Mouse (Mus musculus) cerebellum, postnatal 10 days (tissue): ENCODE data around the gene Tctn1.

Experiments
- DNase-seq, 2 experiments: peaks; one replicate each; pipeline ENCODE4 v3.0.0; 2021; ENCODE audit warnings: mixed read lengths in 2 of 2

The Tctn1 gene

GRCm38 (mm10) chr5:122263933-122264905 lies at the start of gene Tctn1:
Gene Tctn1, minus strand, starts transcription at chr5:122264460.
- DNase-seq, result peak; percentile 96 to 97

DNA sequence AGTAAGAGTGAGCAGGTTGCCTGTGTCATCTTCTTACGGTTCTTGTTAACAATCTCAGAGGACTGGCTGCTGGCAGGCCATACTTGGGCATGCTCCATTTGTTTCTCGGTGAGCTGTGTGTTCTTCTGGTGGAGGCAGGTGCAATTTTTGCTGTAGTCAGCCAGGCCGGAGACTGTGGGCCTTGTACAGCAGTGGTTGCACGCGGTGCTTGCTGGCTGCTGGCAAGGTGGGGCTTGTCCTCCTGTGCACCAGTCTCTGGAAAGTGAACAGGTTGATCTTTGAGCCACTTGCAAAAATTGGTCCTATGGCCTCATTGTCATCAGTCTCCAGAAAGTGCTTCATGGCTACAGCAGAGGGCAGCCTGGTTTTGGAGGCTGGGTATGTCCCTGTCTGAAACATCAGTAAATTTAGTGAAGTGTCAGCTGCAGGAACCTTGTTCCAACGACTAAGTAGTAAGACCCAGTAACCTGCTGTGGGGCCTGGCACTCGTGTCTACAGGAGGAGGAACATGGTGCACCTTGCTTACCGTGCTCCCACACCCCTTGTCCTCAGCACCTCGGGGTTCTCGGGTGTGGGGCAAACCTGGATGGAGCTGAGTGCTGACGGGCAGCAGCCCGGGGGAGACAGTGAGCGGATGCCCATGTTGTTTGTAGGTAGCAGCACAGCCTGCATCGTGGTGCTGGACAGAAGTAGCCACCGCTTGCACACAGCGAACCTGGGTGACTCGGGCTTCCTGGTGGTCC lies 48.9 kb upstream of the Tctn1 start:
- DNase-seq, result no peak

GRCm38 (mm10) chr5:122312346-122312745 lies 48.1 kb upstream of the Tctn1 start:
- no peak for DNase-seq

DNA sequence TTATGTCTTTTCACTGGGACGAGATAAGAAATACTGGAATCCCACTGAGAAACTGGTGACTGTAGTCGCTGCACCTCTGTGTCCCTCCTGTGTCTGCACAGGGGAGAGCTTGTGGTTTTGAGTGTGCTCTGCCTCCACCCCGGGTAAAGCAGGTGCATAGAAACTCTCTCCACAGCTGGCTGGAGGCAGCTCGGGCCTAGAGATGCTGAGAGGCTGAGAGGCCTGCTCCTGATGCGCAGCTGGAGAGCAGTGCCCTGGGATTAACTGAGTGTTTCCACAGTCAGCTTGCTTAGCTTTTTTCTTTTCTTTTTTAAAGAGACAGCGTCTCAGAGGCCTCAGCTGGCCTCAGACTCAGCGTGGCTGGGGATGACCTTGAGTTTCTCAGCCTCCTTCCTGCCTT lies 47.4 kb upstream of the Tctn1 start:
- DNase-seq, result no peak

DNA sequence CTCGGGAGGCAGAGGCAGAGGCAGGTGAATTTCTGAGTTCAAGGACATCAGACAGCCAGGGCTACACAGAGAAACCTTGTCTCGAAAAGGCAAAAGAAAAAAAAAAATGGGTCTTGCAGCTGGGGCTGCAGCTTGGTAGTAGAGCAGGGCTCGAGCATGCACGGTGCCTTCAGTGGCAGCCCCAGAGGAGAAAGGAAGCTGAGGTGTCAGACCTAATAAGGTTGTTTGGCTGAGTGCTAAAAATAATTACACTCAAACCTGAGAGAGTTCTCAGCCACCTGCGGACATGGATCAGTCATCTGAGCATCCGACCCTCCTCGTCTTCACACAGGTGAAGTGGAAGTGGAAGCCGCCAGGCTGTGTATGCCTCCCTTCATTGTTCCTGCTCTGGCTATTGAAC lies 46.4 kb upstream of the Tctn1 start:
- no peak for DNase-seq

DNA sequence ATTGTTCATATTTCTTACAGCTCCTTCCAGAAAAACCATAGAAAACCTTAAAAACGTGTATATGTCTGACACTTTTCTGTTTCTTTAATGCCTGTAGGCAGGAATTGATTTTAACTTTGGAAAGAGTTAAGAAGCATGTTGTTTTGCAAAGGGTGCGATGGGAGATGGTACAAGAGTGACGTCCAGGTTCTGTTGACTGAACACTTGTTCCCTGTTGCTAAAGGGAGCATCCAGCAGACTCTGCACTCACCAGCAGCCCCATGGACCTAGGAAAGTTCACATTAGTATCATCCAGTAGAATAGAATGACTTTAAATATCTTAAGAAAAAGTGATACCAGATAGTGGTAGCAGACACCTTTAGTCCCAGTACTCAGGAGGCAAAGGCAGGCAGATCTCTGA lies 42.3 kb upstream of the Tctn1 start:
- no peak for DNase-seq

GRCm38 (mm10) chr5:122305472-122305871 lies 41.2 kb upstream of the Tctn1 start:
- no peak for DNase-seq

DNA sequence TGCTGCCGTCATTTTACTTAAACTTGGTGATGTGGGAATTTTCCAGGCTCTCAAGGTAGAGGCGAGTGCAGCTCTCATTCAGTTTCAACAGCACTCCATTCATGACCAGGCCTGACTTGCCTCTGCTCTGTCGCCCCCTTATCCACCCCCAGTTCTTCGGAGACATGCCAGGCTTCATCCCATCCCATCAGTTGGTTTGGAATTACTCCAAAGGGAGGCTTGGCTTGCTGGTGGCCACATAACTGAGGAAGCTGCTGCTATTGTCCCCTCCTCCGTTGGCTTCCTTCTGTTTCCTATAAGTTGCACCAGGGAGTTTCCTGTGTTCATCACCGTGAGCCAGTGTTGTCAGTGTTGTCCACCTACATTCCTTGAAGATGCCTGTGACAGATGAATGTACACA lies 40.3 kb upstream of the Tctn1 start:
- DNase-seq, result peak; percentile 57 to 58

GRCm38 (mm10) chr5:122303937-122304336 lies 39.7 kb upstream of the Tctn1 start:
- DNase-seq, result no peak

GRCm38 (mm10) chr5:122302810-122303745 lies 38.8 kb upstream of the Tctn1 start:
- DNase-seq, result peak; percentile 34 to 40

- peak; percentile 35 to 53 for DNase-seq
These were observed 35.8 kb upstream of the Tctn1 start for GRCm38 (mm10) chr5:122300071-122300518.

DNA sequence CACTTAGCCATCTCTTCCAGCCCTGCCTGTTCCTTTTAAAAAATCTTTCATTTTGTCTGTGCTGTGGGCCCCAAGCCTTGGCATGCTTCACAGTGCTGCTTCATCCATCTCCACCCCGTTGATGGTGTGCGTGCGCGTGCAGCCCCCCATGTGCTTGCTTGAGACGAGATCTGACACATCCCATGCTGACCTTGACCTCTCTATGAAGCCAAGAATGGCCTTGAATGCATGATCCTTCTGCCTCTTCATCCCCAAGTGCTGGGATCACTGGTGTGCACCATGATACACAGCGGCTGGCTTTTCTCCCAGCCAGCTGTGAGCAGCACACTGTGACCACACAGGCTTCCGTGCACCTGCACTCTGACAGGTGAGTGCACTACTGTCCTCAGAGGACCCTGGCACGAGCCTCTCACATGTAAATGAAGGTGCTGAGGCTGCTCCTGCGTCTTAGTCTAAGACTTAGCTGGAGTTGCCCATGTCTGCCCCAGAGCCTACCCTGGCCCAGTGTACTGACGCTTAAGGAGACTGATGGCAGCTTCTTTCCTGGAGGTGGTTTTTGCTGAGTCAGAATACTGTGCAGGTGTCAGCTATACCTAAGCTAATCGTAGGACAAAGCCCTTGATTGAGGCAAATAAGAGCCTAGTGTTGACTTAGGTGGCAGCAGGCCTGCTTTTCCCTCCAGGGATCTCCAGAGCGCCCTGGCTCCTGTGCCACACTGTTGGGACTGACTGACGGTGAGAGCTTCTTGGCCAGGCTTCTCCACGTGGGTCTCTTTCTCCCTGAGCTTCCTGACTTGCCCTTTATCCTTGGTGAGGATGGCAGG lies 31.1 kb upstream of the Tctn1 start:
- DNase-seq, result no peak

DNA sequence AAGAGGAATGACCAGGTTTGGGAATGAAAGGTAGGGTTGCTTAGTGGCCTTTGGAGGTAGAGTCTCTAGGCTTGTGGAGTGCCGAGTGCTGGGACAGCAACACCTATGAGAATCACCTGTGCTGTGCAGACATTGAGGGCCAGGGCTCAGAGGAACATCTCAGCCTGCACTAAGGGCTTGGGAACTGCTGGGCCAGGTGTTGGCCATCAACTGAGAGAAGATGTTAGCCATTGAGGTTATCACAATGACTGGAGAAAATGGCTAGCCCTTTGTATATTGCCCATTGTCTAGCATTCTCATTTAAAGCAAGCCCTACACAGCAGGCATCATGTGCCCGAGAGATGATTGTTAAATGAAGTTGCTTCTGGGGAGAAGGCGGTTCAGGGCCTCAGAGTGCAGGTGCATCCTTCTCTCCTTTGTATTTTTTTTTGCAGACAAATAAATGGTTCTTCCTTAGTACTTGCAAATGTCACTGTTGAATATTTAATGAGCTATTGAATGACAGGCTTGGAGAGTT lies 30.0 kb upstream of the Tctn1 start:
- DNase-seq, result no peak

DNA sequence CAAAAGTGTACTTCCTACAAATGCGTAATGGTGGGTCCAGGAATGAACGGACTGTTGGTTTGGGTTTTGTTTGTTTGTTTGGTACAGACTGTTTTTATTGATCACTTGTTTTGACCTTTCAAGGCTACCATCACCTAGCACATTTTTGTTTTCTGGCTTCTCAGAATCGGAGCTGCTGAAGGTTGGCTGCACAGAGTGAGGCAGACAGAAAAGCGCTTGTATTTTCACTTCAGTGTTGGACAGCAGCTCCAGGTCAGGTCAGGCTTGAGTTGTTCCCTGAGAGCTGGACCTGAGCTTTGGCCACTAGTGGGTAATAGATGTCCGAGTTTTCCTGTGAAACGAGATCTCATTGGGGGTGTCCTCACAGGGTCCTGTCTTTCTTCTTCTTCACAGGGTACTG lies 28.9 kb upstream of the Tctn1 start:
- no peak for DNase-seq

- DNase-seq, result no peak
These were observed 27.5 kb upstream of the Tctn1 start for GRCm38 (mm10) chr5:122291553-122292339.

DNA sequence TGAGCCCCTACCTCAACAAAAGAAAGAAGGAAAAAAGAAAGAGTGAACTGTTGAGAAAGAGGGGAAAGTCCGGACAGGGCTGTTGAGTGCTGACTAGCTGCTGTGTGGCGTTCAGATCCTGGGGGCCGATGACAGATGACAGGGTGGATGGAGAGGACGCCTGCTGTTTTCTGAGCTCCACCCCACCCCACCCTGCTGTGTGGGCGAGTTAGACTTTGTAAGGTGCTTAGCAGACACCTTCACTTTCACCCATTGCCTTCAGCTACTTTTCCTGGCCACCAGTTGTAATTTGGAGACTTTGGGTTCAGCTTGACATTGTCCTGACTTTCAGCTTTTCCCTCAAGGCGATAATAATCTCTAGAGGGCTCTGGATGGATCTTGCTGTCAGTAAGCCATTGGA lies 26.9 kb upstream of the Tctn1 start:
- no peak for DNase-seq

- DNase-seq, result no peak
These were observed 24.0 kb upstream of the Tctn1 start for GRCm38 (mm10) chr5:122288147-122288811.

GRCm38 (mm10) chr5:122287026-122287425 lies 22.8 kb upstream of the Tctn1 start:
- no peak for DNase-seq

DNA sequence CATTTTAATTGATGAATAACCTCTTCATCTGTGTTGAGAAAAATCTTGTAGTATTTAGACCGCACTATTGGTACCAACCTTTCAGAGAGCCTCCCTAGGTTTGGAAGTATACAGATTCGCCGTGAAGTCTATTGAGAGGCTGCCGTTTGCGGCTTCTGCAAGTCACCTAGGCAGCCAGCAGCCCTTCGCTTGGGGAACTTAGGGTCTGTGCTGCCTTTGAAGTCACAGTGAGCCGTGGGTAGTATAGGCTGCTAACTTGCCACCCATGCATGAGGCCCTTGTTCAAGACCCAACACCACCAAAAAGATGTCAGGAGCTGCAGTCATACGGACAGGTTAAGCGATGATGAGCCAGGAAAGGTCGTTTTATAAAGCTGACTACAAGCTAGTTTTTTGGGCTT lies 21.9 kb upstream of the Tctn1 start:
- no peak for DNase-seq

- DNase-seq, result no peak
These were observed 21.5 kb upstream of the Tctn1 start for GRCm38 (mm10) chr5:122285767-122286150.
